Mouse (Mus musculus): ENCODE measurements around the gene 2410015M20Rik. TPM values are rescaled to one million over a fixed set of nuclear protein-coding genes. Genes with fewer than 3 reads are reported as not detected.

Gene 2410015M20Rik
- polyA plus RNA-seq, 2 experiments = 84.4 to 183 TPM

DNA sequence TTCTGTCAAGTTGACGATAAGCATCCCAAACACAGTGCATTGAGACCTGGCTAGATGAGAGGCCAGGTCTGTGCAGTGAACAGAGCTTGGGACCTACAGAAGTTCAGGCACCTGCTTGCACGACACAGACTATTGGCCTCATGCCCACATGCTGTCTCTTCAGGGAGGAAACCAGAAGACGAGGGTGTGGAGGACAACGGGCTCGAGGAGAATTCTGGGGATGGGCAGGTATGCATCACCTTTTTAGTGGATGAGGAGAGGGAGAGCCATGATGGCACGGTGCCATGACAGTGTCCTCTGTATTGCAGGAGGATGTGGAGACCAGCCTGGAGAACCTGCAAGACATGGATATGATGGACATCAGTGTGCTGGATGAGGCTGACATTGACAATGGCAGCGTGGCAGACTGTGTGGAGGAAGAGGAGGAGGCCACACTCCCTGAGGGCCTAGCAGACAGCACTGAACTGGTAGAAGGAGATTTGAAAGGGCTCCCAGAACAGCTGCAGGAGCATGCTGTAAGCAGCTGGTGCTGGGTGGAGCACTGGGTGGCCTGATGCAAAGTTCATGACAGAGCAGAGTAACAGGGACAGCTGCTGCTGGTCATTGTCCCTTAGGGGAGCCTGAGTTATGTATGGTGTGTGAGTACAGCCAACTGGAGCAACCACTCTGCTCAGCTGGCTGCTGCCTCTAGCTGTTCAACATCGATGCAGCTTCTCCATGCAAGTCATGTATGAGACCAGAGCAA is 15.9 kb downstream of the 2410015M20Rik start:
- Histone ChIP-seq H3K9ac (replicated peaks) (no peak overlapping the region), H3K9me3 (ENCODE audit: control insufficient read depth, low read length) (no peaks in the 10 kb centered on the region), H3K36me3 (replicated peaks; ENCODE audit: control insufficient read depth, insufficient read depth, low read depth) (peaks cover 91% of the 10 kb centered on the region), H3K4me1 (replicated peaks; ENCODE audit: control insufficient read depth in 2 of 2, insufficient read depth in 2 of 2, low read length in 1 of 2) (no peaks in the 10 kb centered on the region), H3K27ac (no peak overlapping the region), H3K27me3 (ENCODE audit: control insufficient read depth, insufficient read depth, low read length) (no peaks in the 10 kb centered on the region), H3K4me2 (ENCODE audit: low read depth) (no peak overlapping the region), H3K4me3 (ENCODE audit: insufficient read depth in 1 of 2, low read depth in 2 of 2, low read length in 2 of 2) (no peak overlapping the region)
- DNase-seq (ENCODE audit: low read depth in 3 of 3, low spot score in 3 of 3) (no peak), ATAC-seq (ENCODE audit: insufficient read depth) (no peak)
- TF ChIP-seq CTCF (IDR thresholded peaks at IDR 0.05; ENCODE audit: low read depth) (no peak), EP300 (IDR thresholded peaks at IDR 0.05; ENCODE audit: low read depth) (no peak)
- WGBS (ENCODE audit: insufficient replicate concordance) = 89% methylated on average over 8 of the region's 8 CpGs

DNA sequence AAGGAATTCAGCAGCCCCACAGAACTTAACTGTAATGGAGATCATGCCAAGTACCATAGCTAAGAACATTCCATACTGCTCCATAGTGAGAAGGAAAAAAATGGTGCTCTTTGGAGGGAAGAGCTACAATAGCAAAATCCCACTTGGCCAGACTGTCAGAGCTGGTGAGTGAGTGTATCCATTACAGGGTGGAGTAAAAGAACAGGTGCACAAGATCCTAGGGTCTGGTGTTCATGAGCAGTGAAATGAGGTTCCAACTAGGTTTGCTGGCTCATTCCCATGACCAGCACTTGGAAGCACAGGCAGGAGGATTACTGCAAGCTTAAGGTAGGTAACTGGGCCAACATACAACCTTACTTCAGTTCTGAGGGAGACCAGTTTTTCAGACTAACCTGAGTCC is 17.0 kb downstream of the 2410015M20Rik start:
- Histone ChIP-seq H3K4me1 (replicated peaks; ENCODE audit: control insufficient read depth in 2 of 2, insufficient read depth in 2 of 2, low read length in 1 of 2) (no peaks in the 10 kb centered on the region), H3K36me3 (replicated peaks; ENCODE audit: control insufficient read depth, insufficient read depth, low read depth) (peaks cover 95% of the 10 kb centered on the region), H3K27ac (no peak overlapping the region), H3K4me3 (ENCODE audit: insufficient read depth in 1 of 2, low read depth in 2 of 2, low read length in 2 of 2) (no peak overlapping the region), H3K9ac (replicated peaks) (no peak overlapping the region), H3K27me3 (ENCODE audit: control insufficient read depth, insufficient read depth, low read length) (no peaks in the 10 kb centered on the region), H3K9me3 (ENCODE audit: control insufficient read depth, low read length) (no peaks in the 10 kb centered on the region), H3K4me2 (ENCODE audit: low read depth) (no peak overlapping the region)
- DNase-seq (ENCODE audit: low read depth in 3 of 3, low spot score in 3 of 3) = no peak
- TF ChIP-seq EP300 (IDR thresholded peaks at IDR 0.05; ENCODE audit: low read depth) (no peak), CTCF (IDR thresholded peaks at IDR 0.05; ENCODE audit: low read depth) (no peak)
- no peak for ATAC-seq (ENCODE audit: insufficient read depth)

GRCm38 (mm10) chr17:56588921-56589320 is 20.6 kb downstream of the 2410015M20Rik start:
- Histone ChIP-seq H3K4me1 (replicated peaks; ENCODE audit: control insufficient read depth in 2 of 2, insufficient read depth in 2 of 2, low read length in 1 of 2) (peaks cover 8 to 13% of the 10 kb centered on the region in 2 experiments), H3K9ac (replicated peaks) (no peak overlapping the region), H3K4me2 (ENCODE audit: low read depth) (no peak overlapping the region), H3K9me3 (ENCODE audit: control insufficient read depth, low read length) (no peaks in the 10 kb centered on the region), H3K36me3 (replicated peaks; ENCODE audit: control insufficient read depth, insufficient read depth, low read depth) (peaks cover 70% of the 10 kb centered on the region), H3K4me3 (ENCODE audit: insufficient read depth in 1 of 2, low read depth in 2 of 2, low read length in 2 of 2) (no peak overlapping the region), H3K27ac (no peak overlapping the region), H3K27me3 (ENCODE audit: control insufficient read depth, insufficient read depth, low read length) (no peaks in the 10 kb centered on the region)
- DNase-seq (ENCODE audit: low read depth in 3 of 3, low spot score in 3 of 3) (no peak), ATAC-seq (ENCODE audit: insufficient read depth) (no peak)
- TF ChIP-seq CTCF (IDR thresholded peaks at IDR 0.05; ENCODE audit: low read depth) (no peak), EP300 (IDR thresholded peaks at IDR 0.05; ENCODE audit: low read depth) (no peak)
- 88% methylated on average over 4 of the region's 4 CpGs for WGBS (ENCODE audit: insufficient replicate concordance)

- TF ChIP-seq EP300 (IDR thresholded peaks at IDR 0.05; ENCODE audit: low read depth) (no peak), CTCF (IDR thresholded peaks at IDR 0.05; ENCODE audit: low read depth) (no peak)
- H3K27me3 ChIP-seq (ENCODE audit: control insufficient read depth, insufficient read depth, low read length) = no peaks in the 10 kb centered on the region
- WGBS (ENCODE audit: insufficient replicate concordance) = 82% methylated on average over 1 of the region's 1 CpGs
- peaks cover 61% of the 10 kb centered on the region for H3K36me3 ChIP-seq (replicated peaks; ENCODE audit: control insufficient read depth, insufficient read depth, low read depth)
- no peak overlapping the region for H3K9ac ChIP-seq (replicated peaks)
- H3K27ac ChIP-seq = no peak overlapping the region
- peaks cover 14 to 19% of the 10 kb centered on the region in 2 experiments for H3K4me1 ChIP-seq (replicated peaks; ENCODE audit: control insufficient read depth in 2 of 2, insufficient read depth in 2 of 2, low read length in 1 of 2)
- no peak for DNase-seq (ENCODE audit: low read depth in 3 of 3, low spot score in 3 of 3)
- no peak overlapping the region for H3K4me2 ChIP-seq (ENCODE audit: low read depth)
- H3K4me3 ChIP-seq (ENCODE audit: insufficient read depth in 1 of 2, low read depth in 2 of 2, low read length in 2 of 2) = no peak overlapping the region
- H3K9me3 ChIP-seq (ENCODE audit: control insufficient read depth, low read length) = no peaks in the 10 kb centered on the region
- no peak for ATAC-seq (ENCODE audit: insufficient read depth)
Measured at GRCm38 (mm10) chr17:56587773-56588172, 21.8 kb downstream of the 2410015M20Rik start.

DNA sequence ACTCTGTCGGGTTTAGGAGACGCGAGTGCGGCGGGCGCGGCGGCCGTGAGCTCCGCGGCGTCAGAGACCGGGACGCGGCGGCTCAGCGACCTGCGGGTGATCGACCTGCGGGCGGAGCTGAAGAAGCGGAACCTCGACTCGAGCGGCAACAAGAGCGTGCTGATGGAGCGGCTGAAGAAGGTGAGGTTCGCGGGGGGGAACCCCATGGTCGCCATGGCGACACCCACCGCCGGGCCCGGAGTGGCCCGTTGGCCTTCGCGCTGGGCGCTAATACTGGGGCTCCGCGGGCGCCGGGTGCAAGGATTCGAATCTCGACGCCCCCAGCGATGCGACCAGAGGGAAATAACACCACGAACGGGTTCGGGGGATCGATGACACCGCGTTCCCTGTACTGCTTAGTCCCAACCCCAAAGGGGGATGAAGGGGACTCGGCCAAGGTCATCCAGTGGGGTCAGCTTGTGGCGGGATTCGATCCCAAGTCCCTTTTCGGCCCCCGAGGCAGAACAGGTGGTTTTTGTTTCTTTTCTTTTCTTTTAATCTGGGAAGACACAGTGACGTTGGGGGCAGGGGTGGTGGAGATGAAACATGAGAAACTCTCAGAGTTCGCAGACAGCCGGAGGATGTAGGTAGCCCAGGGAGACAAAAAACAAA is 24.3 kb downstream of the 2410015M20Rik start:
- H3K9ac ChIP-seq (replicated peaks) = peak overlapping the region; percentile 88
- H3K27me3 ChIP-seq (ENCODE audit: control insufficient read depth, insufficient read depth, low read length) = no peaks in the 10 kb centered on the region
- H3K36me3 ChIP-seq (replicated peaks; ENCODE audit: control insufficient read depth, insufficient read depth, low read depth) = peaks cover 61% of the 10 kb centered on the region
- no peaks in the 10 kb centered on the region for H3K9me3 ChIP-seq (ENCODE audit: control insufficient read depth, low read length)
- peak in 1 of 3 experiments; percentile 31 for DNase-seq (ENCODE audit: low read depth in 3 of 3, low spot score in 3 of 3)
- H3K4me2 ChIP-seq (ENCODE audit: low read depth) = peak overlapping the region; percentile 92
- H3K4me1 ChIP-seq (replicated peaks; ENCODE audit: control insufficient read depth in 2 of 2, insufficient read depth in 2 of 2, low read length in 1 of 2) = peaks cover 14 to 29% of the 10 kb centered on the region in 2 experiments
- WGBS (ENCODE audit: insufficient replicate concordance) = under 1% methylated on average over 61 of the region's 61 CpGs
- peak overlapping the region; percentile 77 to 100 for H3K4me3 ChIP-seq (ENCODE audit: insufficient read depth in 1 of 2, low read depth in 2 of 2, low read length in 2 of 2)
- H3K27ac ChIP-seq = peak overlapping the region; percentile 83
- peak; percentile 8; the same call in 1 of the 2 replicates for ATAC-seq (ENCODE audit: insufficient read depth)
- no peak for TF ChIP-seq CTCF (IDR thresholded peaks at IDR 0.05; ENCODE audit: low read depth)
- TF ChIP-seq EP300 (IDR thresholded peaks at IDR 0.05; ENCODE audit: low read depth) = no peak

All from liver, embryonic 14.5 days (tissue).